Mouse (Mus musculus) lung, postnatal 0 days (tissue): Measurements from ENCODE around the gene Aadacl4.

ENCODE experiments used
- CTCF ChIP-seq: IDR thresholded peaks from 2 replicates; pipeline ENCODE4 v1.5.1; 2016; ENCODE audit warnings: antibody characterized with exemption, mild to moderate bottlenecking
- EP300 ChIP-seq: IDR thresholded peaks from 2 replicates; pipeline ENCODE4 v1.6.1; 2016; ENCODE audit warnings: antibody characterized with exemption, mild to moderate bottlenecking, control low read depth

DNA sequence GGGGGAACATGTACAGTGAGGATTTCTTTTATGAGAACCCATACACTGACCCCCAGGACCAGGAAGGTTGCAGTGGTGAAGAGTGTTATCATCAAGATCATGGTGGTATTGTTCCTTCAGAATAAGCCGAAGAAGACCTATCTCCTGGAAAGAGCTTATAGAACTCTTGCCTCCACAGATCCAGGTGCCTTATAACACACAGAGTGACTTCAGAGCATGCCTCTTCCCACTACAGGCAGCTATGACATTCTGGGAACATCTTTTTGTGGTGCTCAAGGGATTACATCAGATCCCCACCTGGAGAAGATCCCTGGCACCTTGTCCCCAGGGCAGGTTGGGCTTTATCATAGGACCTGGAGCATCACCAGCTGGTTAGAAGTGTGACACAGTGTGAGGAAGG, 48.5 kb upstream of the Aadacl4 start, which contains the start of gene Gm13124:
- TF ChIP-seq CTCF: no peak
- TF ChIP-seq EP300: no peak
